Mouse (Mus musculus): ENCODE results near the gene Tapbp.
"Not testable (repeated sequence)": the region's sequence is repeated elsewhere in the genome, so short reads cannot be mapped to it uniquely, and the experiment has no call there.

Tapbp gene

DNA sequence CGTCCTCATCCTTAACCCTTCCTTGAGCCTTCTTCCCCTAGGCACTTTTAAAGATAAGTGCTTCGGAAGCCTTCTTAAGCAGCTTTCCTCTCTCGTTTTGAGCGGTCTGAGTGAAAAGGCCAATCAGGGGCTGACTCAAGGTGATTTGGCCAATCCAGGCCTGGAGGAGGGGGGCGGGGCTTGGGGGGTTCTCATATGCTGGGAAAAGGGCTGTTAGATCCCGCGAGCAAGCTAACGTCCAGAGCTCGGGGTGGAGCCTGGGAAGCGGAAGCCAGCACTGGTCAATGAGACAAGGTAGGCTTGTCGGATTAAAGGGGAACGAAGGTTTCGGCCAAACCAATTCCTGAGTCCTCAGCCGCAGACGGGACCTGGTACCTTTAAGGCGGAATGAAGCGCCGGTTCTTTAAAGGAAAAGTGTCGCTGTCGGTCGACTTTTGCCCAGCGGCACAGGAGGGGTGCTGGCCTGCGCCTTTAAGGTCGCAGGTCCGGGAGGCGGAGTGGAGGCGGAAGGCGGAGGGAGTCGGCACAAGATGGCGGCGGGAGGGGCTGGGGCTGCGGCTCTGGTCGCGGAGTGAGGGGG, at the start of gene Tapbp, which contains the start of gene Zbtb22:
Tapbp (plus strand) TSS at position 229 of the 580 bp plus-strand sequence.
Zbtb22 (plus strand) TSS at position 234 of the 580 bp plus-strand sequence.
- peak; percentile 91 for DNase-seq (ENCODE audit: low spot score)

DNA sequence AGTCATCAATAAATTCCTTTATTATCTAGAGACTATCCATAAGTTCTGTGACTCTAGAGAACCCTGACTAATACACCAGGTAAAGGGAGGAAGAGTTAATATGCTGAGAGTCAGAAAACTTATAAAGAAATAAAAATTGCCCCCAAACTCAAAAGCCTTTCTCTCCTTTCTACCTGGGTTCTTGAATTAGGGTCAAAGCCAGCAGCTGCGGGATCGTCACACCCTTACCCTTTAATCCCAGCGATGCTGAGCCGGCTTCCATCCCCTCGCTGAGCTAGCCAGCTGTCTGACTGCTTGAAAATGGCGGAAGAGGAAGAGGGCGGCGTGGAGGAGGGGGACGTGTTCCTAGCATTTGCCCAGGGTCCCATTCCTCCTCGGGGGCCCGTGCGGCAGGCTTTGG, 42.2 kb upstream of the Tapbp start, which contains the start of gene Gm7029:
Gm7029 (plus strand) TSS at position 301 of the 400 bp plus-strand sequence.
- not testable (repeated sequence) for DNase-seq (ENCODE audit: low spot score)

DNA sequence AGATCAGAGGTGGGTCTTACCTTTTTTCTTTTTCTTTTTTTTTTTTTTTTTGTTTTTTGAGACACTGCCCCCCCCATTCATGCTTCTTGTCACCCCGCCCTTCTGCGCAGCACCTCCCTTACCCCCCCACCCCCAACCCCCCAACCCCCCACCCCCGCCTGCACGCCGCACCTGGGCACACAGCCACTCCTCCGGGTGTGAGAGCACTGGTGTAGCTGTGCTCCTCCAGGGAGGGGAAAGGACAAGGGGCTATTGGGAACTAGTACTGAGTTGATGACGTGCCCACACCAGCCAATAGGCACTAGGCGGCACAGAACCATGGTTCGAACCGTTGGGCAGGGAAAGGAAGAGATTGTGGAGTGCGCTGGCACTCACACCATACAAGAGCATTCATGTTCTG, 41.3 kb upstream of the Tapbp start:
- no peak for DNase-seq (ENCODE audit: low spot score)

- not testable (repeated sequence) for DNase-seq (ENCODE audit: low spot score)
Observed at GRCm38 (mm10) chr17:33875797-33876196, 39.9 kb upstream of the Tapbp start.

GRCm38 (mm10) chr17:33884320-33884719, 31.4 kb upstream of the Tapbp start:
- DNase-seq (ENCODE audit: low spot score) = not testable (repeated sequence)

DNA sequence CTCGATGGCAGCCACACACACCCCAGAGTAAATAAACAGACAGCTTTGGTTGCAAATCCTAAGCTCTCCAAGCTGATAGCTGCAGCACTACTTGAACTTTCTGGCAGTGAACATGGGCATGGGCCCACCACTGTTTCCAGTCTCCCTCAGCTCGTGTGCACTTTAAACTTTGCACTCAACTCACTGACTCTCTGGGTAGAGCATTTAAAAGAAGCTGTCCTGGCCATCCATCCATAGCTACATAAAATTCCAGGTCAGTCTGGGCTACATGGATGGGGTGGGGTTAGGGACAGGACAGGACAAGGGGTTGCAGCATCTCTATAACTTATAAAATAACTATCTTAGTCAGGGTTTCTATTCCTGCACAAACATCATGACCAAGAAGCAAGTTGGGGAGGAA, 27.9 kb upstream of the Tapbp start:
- not testable (repeated sequence) for DNase-seq (ENCODE audit: low spot score)

GRCm38 (mm10) chr17:33888230-33888629, 27.5 kb upstream of the Tapbp start:
- not testable (repeated sequence) for DNase-seq (ENCODE audit: low spot score)

DNA sequence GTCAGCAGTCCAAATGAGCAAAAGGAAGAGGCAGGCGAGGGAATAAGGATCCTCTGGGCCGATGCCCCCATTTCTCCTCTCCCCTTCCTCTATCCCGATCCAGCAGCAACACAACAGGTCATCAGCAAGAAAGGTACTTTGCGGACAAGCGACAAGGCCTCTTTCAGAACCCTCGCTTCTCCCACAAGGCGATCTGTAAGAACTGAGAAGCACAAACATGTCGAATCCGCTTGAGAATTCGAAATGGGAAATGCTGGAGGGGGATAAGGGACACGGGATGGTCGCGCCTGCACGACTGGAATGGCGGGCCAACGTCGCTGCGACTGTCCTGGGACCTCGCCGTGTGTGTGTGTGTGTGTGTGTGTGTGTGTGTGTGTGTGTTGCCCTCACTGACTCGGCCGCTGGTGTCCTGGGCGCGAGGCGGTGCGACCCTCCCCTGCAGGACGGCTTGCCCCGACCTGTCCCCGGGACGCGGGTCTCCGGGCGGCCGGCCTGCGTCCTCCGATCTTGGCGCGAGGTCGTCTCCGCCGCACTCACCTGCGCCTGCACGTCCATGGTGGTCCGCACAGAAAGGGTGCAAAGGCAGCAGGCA, 25.7 kb upstream of the Tapbp start:
- not testable (repeated sequence) for DNase-seq (ENCODE audit: low spot score)

DNA sequence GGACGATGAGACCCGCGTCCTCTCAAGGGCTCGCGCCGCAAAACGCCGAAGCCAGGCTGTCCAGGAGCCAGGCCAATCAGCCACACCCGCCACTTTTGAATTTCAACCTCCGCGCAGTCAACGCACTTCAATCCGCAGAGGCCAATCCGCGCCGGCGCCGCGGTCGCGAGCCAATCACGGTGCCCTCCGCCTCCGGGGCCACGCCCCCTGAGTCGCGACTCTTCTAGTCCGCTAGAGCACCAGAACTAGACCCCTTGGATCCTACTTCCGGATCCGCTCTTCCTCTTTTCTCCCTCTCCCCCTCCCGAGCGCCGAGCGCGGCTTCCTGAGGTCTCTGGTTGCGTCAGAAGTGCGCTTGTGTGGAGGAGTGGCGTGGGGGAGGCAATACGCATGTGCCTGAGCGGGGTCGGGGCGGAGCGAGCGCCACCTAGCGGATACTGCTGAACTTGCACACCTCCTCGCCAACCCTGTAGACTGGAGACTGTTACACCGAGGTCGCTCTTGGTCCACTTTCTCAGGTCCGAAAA, 25.1 kb upstream of the Tapbp start, which contains the start of gene Kifc1:
Kifc1 (minus strand) TSS at position 129 of the 527 bp plus-strand sequence.
- peak; percentile 97 for DNase-seq (ENCODE audit: low spot score)

- DNase-seq (ENCODE audit: low spot score) = no peak
Observed at GRCm38 (mm10) chr17:33891357-33891756, 24.3 kb upstream of the Tapbp start.

GRCm38 (mm10) chr17:33891892-33892291, 23.8 kb upstream of the Tapbp start:
- DNase-seq (ENCODE audit: low spot score) = not testable (repeated sequence)

DNA sequence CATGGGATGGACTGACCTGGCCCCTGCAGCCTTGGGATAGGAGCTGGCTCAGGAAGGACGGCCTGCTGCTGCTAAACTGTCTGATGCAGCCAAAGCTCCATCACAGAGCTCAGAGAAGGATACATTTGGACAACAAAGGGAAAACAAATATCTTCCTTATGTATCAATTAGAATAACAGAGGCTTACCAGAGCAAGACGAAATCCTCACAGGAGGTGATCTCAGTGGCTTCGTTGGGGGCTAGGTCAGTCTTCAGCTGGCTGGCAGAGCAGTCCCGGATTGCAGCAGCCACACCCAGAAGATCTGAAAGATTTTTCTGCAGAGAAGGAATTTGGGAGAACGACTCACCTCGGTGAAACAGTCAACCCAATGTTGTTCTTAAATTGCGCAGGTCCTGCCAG, 23.3 kb upstream of the Tapbp start:
- no peak for DNase-seq (ENCODE audit: low spot score)

- not testable (repeated sequence) for DNase-seq (ENCODE audit: low spot score)
Observed at GRCm38 (mm10) chr17:33893011-33893410, 22.7 kb upstream of the Tapbp start.

GRCm38 (mm10) chr17:33897114-33897794, 18.4 kb upstream of the Tapbp start:
- DNase-seq (ENCODE audit: low spot score) = no peak

DNA sequence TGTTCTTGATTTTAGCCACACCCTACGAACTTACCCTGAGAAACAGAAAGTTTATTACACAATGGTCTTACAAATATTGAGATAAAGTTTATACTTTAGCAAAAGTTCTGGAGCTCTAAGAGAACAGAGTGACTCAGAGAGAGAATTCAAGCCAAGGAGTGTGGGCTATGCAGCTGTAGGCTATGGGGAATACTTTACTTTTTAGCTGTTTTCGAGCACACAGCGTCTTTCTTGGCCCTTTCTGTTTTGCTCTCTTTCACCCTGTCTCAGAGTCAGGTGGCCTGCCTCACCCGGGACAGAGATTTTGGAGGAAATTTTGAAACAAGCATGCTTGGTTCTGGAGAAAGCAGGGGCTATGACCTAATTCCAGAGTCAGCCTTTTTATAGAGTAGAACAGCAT, 17.5 kb upstream of the Tapbp start:
- not testable (repeated sequence) for DNase-seq (ENCODE audit: low spot score)

DNA sequence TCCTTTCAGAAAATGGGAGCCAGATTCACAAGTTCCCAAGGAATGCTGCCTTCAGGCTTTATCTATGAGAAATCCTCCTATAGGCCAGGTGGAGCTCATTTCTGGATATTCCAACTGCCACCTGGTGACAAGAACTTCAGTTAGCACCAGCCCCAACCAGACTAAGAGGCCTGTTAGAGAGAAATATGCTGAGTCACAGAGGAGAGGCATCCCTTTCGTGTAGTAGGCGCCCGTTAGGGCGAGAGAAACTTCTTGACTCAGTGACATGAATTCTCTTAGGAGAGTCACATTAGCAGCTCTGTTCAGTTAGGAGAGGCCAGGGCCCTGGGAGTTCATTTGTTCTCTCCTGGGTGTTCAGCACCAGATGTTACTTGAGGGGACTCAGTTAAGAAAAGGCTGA, 16.1 kb upstream of the Tapbp start:
- DNase-seq (ENCODE audit: low spot score) = no peak

- DNase-seq (ENCODE audit: low spot score) = no peak
Observed at GRCm38 (mm10) chr17:33900281-33900988, 15.3 kb upstream of the Tapbp start.

DNA sequence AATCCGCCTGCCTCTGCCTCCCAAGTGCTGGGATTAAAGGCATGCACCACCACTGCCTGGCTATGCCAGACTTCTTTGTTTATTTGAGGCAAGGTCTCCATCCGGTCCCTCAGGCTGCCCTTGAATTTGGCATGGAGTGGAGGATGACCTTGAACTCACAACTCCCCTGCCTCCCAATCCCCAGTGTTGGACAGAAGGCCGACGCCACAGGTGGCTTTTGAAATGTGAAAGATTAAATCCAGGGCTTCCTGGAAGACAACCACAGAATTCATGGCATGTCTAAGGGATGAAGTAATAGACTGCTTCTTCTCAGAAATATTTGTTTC, 14.7 kb upstream of the Tapbp start:
- DNase-seq (ENCODE audit: low spot score) = no peak

DNA sequence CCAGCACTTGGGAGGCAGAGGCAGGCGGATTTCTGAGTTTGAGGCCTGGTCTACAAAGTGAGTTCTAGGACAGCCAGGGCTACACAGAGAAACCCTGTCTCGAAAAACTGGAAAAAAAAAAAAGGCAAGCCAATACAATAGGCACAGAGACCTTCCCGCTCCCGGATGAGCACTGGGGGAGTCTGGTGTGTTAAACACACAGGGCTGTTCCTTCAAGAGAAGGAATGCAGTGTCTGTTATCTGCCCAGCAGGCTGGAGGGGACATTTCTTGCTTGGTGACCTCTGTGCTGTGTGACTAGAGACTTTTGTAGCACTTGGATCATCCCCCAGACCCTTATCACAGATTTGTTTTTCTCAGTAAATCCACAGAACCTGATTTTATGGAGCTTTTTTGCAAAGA, 14.0 kb upstream of the Tapbp start:
- no peak for DNase-seq (ENCODE audit: low spot score)

- DNase-seq (ENCODE audit: low spot score) = no peak
Observed at GRCm38 (mm10) chr17:33902079-33902478, 13.6 kb upstream of the Tapbp start.

- no peak for DNase-seq (ENCODE audit: low spot score)
Observed at GRCm38 (mm10) chr17:33902491-33902890, 13.2 kb upstream of the Tapbp start.

- not testable (repeated sequence) for DNase-seq (ENCODE audit: low spot score)
Observed at GRCm38 (mm10) chr17:33903911-33904651, 11.6 kb upstream of the Tapbp start.

Measured in layer of hippocampus, adult 9-10 months (tissue).